Mouse (Mus musculus) mouse embryonic stem cell (cell line): Measurements from ENCODE around the gene Prkar2b.

Source experiments
- in situ Hi-C, 2 experiments: fragments of 300-500 bp; cut with MboI; formaldehyde crosslinking; loops; 1 replicate in 1 of 2; 3 replicates in 1 of 2; pipeline ENCODE4 v1.14.3; 2019 to 2020; ENCODE audit warnings: low sequenced_read_pairs in 2 of 2, low pct_unique_long_range_greater_than_20kb in 1 of 2, mixed read lengths in 1 of 2; ENCODE audit not compliant: unreplicated experiment in 1 of 2

Prkar2b gene

DNA sequence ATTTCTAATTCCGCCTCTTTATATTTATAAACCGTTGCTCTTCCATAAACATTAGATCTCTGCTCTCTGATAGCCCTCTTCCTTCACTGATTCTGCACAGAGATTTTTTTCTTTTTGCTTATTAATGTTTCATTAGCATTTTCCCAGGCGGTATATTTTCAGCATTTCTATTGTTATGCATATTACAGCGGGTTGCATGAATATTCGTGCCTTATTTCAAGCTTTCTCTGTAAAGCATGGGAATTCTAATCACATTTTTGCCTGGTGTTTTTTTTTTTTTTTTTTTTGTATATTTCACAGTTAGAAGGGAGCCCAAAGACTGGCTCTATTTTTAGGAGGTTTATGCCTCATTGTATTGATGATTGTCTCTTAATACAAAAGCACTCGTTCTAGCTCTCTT, 13.2 kb upstream of the Prkar2b start:
- in situ Hi-C loops = no loop called here

DNA sequence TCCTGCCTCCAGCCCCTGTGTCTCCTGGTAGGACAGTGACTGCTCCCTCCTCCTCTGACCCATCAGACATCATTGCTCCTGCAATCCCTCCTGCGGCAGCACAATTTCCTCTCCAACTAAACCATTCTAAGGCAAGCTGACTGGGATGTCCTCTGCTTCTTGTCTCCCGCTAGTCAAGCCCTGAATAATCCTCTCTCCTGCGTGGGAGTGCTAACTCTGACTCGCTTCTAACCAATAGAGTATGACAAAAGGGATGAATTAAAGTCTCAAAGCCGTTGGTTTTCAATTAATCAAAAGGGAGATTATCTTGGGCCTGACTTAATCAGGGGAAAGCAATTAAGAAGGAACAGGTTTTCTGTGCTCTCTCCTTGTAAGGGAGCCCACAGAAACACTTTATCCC, 4.9 kb upstream of the Prkar2b start:
- in situ Hi-C loops = no loop called here

DNA sequence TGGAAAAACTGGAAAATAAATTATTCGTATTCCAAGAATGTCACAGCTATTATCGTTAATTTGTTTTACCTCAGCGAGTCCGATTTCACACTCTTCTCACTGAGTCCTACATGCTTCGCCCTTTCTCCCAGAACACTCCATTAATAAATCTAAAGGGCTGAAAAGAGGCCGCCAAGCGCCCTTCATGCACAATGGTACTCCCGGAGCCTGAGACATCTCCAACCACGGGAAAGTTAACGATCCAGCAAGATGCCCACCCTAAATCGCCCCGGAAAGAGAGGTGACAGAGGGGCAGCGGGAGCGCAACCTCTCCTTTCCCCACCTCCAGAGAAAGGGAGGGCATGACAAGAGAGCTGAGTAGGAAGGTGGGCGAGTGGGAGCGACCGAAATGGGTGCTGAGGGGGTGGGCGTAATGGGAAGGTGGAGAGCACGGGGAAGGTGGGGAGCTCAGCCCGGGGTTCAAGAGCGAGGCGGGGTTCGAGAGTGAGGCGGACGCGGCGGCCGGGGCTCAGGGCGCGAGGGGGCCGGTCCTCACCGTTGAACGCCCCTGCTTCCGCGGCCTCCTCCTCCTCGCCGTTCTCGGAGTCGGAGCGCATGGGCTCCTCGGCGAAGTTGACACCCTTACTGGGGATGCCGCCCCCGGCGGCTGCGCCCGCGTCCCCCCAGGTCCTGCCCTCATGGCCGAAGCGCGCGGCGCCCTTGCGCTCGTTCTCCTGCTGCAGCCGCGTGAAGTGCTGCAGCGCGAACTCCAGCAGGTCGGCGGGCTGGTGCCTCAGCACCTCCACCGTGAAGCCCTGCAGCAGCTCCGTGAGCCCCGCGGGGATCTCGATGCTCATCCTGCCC, 628 bp downstream of the Prkar2b start:
- in situ Hi-C loops = no loop called here

GRCm38 (mm10) chr12:32059707-32060106, 1.4 kb downstream of the Prkar2b start:
- in situ Hi-C loops = no loop called here

GRCm38 (mm10) chr12:32059135-32059534, 2.0 kb downstream of the Prkar2b start:
- in situ Hi-C loops = no loop called here

DNA sequence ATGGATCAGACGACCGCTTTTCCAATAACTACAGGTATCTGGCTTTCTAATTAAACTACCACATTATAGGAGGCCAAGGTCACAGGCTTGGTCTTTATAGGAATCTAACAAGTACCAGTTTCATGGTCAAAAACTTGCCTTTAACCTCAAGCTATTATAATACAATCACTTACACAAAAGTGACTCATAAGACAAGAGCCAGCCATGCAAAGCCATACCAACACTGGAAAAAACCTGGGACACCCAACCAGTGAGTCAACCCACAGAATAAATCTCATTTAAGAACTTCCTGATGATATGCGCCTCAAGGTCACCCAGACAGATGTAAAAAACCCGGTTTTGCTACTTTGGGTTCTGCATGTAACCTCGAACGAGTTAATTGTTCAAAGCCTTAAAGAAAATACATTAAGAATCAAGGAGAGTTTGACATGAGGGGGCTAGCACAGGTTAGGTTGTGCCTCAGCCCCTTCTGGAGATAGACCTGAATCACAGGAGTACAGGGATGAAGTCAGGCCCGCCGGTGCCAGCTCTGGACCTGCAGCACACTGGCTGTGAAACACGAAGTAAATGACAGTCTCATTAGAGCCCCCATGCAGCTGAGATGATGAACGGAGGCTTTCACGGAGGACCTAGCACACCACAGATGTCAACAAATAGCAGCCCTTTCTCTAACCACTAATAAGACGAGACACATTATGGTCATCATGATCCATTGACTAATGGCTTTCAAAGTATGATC, 3.5 kb downstream of the Prkar2b start:
- in situ Hi-C loops = no loop called here

GRCm38 (mm10) chr12:32055797-32056196, 5.3 kb downstream of the Prkar2b start:
- in situ Hi-C loops = no loop called here

DNA sequence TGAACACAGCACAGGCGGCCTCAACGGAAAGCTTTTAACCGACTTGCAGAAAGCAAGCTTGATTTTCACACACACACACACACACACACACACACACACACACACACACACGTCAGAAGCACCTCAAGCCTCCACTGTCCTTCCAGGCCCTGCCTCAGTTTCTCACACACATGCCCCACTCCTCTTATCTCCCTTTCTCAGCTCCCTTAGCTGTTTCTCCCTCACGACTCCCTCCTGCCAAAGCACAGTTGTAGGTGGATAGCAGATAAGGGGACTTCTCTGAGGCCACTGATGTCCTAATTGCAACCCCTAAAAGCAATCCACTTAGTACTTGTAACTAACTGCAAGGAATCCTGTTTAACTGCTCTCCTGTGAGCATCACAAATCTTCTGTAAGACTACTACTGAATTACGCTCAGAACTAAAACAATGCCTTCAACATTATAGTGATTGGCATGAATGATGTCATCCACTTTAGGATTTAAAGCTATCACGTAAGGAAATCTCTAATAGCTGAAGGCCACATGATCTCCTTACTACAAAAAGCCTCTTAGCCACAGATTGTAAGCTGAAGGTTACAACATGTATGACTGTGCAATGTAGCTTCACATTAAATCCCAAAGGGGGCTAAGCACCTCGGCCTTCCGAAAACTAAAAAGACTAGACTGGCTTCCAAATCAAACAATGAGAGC, 6.5 kb downstream of the Prkar2b start:
- in situ Hi-C loops = no loop called here

GRCm38 (mm10) chr12:32053637-32054366, 7.3 kb downstream of the Prkar2b start:
- in situ Hi-C loops = no loop called here

DNA sequence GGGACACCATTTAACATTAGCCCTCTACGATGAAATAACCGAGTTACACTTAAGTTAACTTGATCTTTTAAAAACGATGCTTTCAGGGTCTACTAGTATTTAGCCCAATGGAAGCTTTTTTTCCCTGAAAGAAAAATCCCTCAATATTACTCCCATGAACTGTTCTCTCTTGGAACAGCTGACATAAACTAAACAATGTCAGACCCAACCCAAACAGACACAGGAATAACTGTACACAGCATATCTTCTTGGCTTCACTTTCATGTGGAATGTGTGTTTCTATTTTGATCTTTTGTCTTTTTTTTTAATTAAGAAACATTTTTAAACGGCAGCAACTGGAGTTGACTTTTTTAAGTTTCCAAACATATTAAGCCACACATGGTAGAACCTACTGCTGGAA, 8.2 kb downstream of the Prkar2b start:
- in situ Hi-C loops = no loop called here

DNA sequence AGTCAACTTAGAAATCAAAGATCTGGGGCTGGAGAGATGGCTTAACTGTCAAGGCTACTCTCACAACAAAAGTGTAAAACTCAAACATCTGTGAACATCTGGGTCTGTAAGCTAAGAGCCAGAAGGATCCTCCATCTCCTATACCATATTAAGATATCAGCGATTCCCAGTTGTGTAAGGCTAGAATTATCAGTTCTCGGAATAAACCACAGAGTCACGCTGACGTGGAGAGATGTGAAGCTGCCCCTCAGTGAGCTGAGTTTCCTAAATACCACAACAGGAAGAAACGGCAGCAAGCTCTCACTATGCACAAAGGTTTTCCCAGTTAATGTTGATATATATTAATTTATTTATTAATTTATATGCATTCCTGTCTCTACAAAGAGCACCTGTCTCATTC, 10.9 kb downstream of the Prkar2b start:
- in situ Hi-C loops = no loop called here

GRCm38 (mm10) chr12:32045566-32046330, 15.3 kb downstream of the Prkar2b start:
- in situ Hi-C loops = no loop called here

DNA sequence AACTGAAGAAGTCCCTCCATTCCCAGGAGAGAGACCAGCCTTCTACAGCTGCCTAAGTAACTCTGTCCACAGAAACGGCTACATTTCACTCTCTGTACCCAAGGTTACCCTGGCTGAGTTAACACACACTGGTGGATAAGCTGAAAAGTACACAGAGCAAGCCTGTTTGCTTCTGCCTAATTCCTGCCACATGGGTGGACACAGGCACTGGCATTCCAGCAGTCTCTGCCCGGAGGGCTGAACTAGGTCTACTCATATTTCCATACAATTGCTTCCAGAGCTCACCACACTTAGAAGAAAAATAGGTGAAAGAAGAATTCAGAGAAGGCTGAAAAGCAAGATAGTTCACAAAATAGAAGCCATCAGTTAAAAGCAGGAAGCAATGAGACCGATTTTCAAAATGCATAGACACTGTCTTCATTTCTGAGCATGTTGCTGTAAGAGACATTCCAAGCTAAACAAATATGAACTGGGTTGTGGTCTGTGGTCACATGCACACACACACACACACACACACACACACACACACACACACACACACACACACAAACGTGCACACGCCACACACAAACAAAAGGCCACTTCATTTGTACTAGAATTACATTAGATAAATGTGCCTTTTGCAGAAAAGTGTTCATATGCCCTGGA, 16.5 kb downstream of the Prkar2b start:
- in situ Hi-C loops = no loop called here

- in situ Hi-C loops = no loop called here
Measured at GRCm38 (mm10) chr12:32033536-32033935, 27.6 kb downstream of the Prkar2b start.

DNA sequence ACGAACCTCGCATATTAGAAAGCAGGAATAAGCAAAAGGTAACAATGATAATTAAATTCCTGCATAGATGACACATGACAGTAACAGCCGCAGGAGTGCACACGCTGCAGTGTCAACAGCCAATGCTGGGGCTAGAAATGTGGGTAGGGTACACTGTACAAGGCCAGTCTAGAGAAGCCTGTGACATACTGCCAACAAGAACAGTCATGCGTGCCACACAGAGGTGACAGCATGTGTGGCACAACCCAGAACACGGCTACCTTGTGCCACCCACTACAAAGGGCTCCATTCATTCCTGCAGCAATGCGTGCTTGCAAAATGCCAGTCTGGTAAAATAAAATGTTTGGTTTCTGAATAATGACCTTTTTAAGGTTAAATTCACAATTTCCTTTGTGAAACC, 28.2 kb downstream of the Prkar2b start:
- in situ Hi-C loops = no loop called here

GRCm38 (mm10) chr12:32018376-32018750, 42.7 kb downstream of the Prkar2b start:
- in situ Hi-C loops = no loop called here

- in situ Hi-C loops = no loop called here
Measured at GRCm38 (mm10) chr12:32017636-32018375, 43.3 kb downstream of the Prkar2b start.
